Mouse (Mus musculus) thymus, adult 2 months (tissue): ENCODE results near the gene Mast1.

Source experiments
- CTCF ChIP-seq: fragments of 200-500 bp; IDR thresholded peaks from 2 replicates; pipeline ENCODE4 v1.5.1; 2012; ENCODE audit warnings: mild to moderate bottlenecking, control low read depth, low read length, moderate library complexity, borderline replicate concordance; ENCODE audit not compliant: control insufficient read depth, poor library complexity, insufficient read depth; ENCODE audit errors: extremely low read depth
- POLR2A ChIP-seq: fragments of 200-500 bp; IDR thresholded peaks from 2 replicates; pipeline ENCODE4 v1.6.1; 2012; ENCODE audit warnings: mild to moderate bottlenecking, low read length, control low read depth, moderate library complexity; ENCODE audit not compliant: control insufficient read depth, poor library complexity, insufficient read depth; ENCODE audit errors: extremely low read depth

GRCm38 (mm10) chr8:84921596-84921995 is 15.6 kb downstream of the Mast1 start:
- TF ChIP-seq CTCF, result no peak
- no peak for TF ChIP-seq POLR2A
